Mouse (Mus musculus): ENCODE measurements around the gene Crabp2.
A peak's percentile ranks its signal among the peaks of the same experiment; 100 is the strongest.

Crabp2 gene

DNA sequence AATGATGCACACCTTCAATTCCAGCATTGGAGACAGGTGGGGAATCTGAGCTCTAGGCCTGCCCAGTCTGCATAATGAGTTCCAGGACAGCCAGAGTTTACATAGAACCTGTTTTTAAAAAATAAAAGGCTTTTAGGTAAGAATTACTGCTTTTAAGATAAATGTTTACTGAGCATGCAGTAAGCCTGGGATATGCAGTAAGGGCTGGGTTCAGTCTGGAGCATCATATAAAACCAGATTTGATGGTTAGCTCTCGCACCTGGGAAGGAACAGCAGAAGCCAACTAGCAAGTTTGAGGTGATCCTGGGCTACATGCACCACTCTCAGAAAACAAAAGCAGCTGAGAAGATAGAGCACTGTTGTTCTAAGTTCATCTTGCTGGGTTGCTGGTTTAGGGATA lies 29.9 kb upstream of the Crabp2 start:
- Histone ChIP-seq H3K4me3 (replicated peaks; ENCODE audit: low read length) (peak overlapping the region; percentile 92; the same call in 1 of the 2 replicates), H3K4me1 (replicated peaks; ENCODE audit: low read depth, low read length) (peaks cover 72% of the 10 kb centered on the region), H3K36me3 (ENCODE audit: insufficient read depth, low read length) (peaks cover 81% of the 10 kb centered on the region), H3K27me3 (ENCODE audit: insufficient read depth, low read length) (no peaks in the 10 kb centered on the region), H3K9me3 (ENCODE audit: low read length) (no peaks in the 10 kb centered on the region)
- TF ChIP-seq NANOG (IDR thresholded peaks at IDR 0.05; ENCODE audit: borderline replicate concordance, low read length), result no peak
- TF ChIP-seq POU5F1 (IDR thresholded peaks at IDR 0.05; ENCODE audit: borderline replicate concordance, low read length), result no peak
- TF ChIP-seq CTCF (conservative IDR thresholded peaks at IDR 0.05; ENCODE audit: low read length), result no peak

DNA sequence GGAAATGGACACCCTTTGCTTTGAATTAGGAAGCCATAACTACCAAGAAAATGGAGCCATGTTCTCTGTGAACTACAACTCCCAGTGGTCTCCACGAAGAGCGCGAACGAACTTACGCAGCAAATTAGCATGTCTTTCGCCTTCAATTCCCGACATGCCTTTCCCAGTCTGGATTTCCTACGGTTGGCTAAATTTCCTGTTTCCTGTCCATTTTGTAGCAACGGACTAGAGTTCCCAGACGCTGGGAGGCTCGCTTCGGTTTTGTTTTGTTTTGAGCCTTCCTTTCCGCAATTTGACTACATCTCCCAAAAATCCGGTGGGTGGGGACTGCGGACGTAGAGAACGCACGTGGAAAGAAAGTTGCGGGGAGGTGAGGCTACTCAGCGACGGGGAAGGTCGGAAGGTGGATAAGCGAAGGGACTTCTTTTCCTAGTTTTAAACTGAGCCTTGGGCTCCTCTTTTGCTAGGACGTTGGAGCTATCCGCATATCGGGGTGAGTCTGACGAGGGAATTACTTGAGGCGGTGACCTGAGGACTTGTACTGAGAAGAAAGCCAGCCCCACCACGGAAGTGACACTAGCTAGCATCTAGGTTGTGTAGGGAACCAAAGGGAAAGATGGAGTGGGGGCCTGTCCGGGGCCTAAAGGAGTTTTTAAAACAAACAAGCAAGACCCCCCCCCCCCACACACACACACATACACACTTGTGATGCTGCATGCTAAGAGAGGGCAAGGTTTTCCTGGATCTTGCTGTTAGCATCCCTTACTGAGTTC lies 28.9 kb upstream of the Crabp2 start, which contains the start of gene Mrpl24:
Gene Mrpl24 (plus strand): TSS at position 171 of the 773 bp plus-strand sequence.
- peak within 1 kb of the TSS; percentile 92 for H3K4me3 ChIP-seq (replicated peaks; ENCODE audit: low read length)
- H3K36me3 ChIP-seq (ENCODE audit: insufficient read depth, low read length), result peaks cover 81% of the 10 kb centered on the region
- no peaks in the 10 kb centered on the region for H3K27me3 ChIP-seq (ENCODE audit: insufficient read depth, low read length)
- peaks cover 71% of the 10 kb centered on the region for H3K4me1 ChIP-seq (replicated peaks; ENCODE audit: low read depth, low read length)
- TF ChIP-seq CTCF (conservative IDR thresholded peaks at IDR 0.05; ENCODE audit: low read length) (no peak), POU5F1 (IDR thresholded peaks at IDR 0.05; ENCODE audit: borderline replicate concordance, low read length) (no peak), NANOG (IDR thresholded peaks at IDR 0.05; ENCODE audit: borderline replicate concordance, low read length) (no peak)
- no peaks in the 10 kb centered on the region for H3K9me3 ChIP-seq (ENCODE audit: low read length)

GRCm38 (mm10) chr3:87920270-87920943 lies 28.1 kb upstream of the Crabp2 start:
- Histone ChIP-seq H3K4me3 (replicated peaks; ENCODE audit: low read length) (peak overlapping the region; percentile 92), H3K27me3 (ENCODE audit: insufficient read depth, low read length) (no peaks in the 10 kb centered on the region), H3K4me1 (replicated peaks; ENCODE audit: low read depth, low read length) (peaks cover 72% of the 10 kb centered on the region), H3K36me3 (ENCODE audit: insufficient read depth, low read length) (peaks cover 81% of the 10 kb centered on the region), H3K9me3 (ENCODE audit: low read length) (no peaks in the 10 kb centered on the region)
- TF ChIP-seq NANOG (IDR thresholded peaks at IDR 0.05; ENCODE audit: borderline replicate concordance, low read length), result no peak
- no peak for TF ChIP-seq CTCF (conservative IDR thresholded peaks at IDR 0.05; ENCODE audit: low read length)
- no peak for TF ChIP-seq POU5F1 (IDR thresholded peaks at IDR 0.05; ENCODE audit: borderline replicate concordance, low read length)

GRCm38 (mm10) chr3:87924996-87925395 lies 23.5 kb upstream of the Crabp2 start:
- no peak for TF ChIP-seq CTCF (conservative IDR thresholded peaks at IDR 0.05; ENCODE audit: low read length)
- no peak for TF ChIP-seq POU5F1 (IDR thresholded peaks at IDR 0.05; ENCODE audit: borderline replicate concordance, low read length)
- no peak for TF ChIP-seq NANOG (IDR thresholded peaks at IDR 0.05; ENCODE audit: borderline replicate concordance, low read length)
- no peak overlapping the region for H3K4me3 ChIP-seq (replicated peaks; ENCODE audit: low read length)
- peaks cover 48% of the 10 kb centered on the region for H3K4me1 ChIP-seq (replicated peaks; ENCODE audit: low read depth, low read length)
- peaks cover 8% of the 10 kb centered on the region for H3K9me3 ChIP-seq (ENCODE audit: low read length)
- peaks cover 80% of the 10 kb centered on the region for H3K36me3 ChIP-seq (ENCODE audit: insufficient read depth, low read length)
- no peaks in the 10 kb centered on the region for H3K27me3 ChIP-seq (ENCODE audit: insufficient read depth, low read length)

- Histone ChIP-seq H3K27me3 (ENCODE audit: insufficient read depth, low read length) (no peaks in the 10 kb centered on the region), H3K4me1 (replicated peaks; ENCODE audit: low read depth, low read length) (peaks cover 48% of the 10 kb centered on the region), H3K36me3 (ENCODE audit: insufficient read depth, low read length) (peaks cover 76% of the 10 kb centered on the region), H3K4me3 (replicated peaks; ENCODE audit: low read length) (no peak overlapping the region), H3K9me3 (ENCODE audit: low read length) (peaks cover 8% of the 10 kb centered on the region)
- TF ChIP-seq NANOG (IDR thresholded peaks at IDR 0.05; ENCODE audit: borderline replicate concordance, low read length) (no peak), CTCF (conservative IDR thresholded peaks at IDR 0.05; ENCODE audit: low read length) (no peak), POU5F1 (IDR thresholded peaks at IDR 0.05; ENCODE audit: borderline replicate concordance, low read length) (no peak)
Observed at GRCm38 (mm10) chr3:87927452-87927851, 21.0 kb upstream of the Crabp2 start.

DNA sequence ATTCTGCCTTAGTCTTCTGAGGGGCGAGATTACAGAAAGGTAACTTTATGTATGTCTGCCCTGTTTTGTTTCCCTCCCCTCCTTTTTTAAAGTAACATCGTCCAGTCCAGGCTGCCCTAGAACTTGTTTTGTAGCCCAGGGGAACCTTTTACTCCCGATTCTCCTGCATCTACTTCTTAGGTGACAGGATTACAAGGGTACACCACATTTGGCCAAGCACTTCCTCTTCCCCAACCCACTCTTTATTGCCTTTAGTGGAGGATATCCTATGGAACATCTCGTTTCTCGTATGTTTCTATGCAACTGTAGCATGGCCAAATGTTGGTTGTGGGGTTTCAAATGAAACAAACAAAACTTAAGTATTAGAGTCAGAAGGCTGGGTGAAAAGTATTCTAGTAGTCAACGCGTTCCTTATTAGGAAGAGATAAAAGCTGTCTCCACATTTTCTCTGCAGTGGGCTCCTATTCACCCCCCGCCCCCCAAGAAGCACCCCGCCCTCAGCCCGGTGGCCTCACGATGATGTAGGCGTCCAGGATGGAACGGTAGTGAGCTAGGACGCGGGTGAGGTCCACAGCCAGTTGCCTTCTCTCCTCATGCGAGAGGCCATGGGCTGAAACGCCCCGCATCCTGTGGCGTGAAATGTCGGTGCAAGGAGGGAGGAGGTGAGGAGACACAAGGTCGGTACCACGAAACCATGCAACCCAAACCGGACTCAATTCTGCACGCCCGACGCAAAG lies 19.0 kb upstream of the Crabp2 start:
- peaks cover 8% of the 10 kb centered on the region for H3K9me3 ChIP-seq (ENCODE audit: low read length)
- H3K4me3 ChIP-seq (replicated peaks; ENCODE audit: low read length), result peak overlapping the region; percentile 94
- peaks cover 58% of the 10 kb centered on the region for H3K4me1 ChIP-seq (replicated peaks; ENCODE audit: low read depth, low read length)
- no peak for TF ChIP-seq CTCF (conservative IDR thresholded peaks at IDR 0.05; ENCODE audit: low read length)
- no peak for TF ChIP-seq POU5F1 (IDR thresholded peaks at IDR 0.05; ENCODE audit: borderline replicate concordance, low read length)
- no peak for TF ChIP-seq NANOG (IDR thresholded peaks at IDR 0.05; ENCODE audit: borderline replicate concordance, low read length)
- H3K36me3 ChIP-seq (ENCODE audit: insufficient read depth, low read length), result peaks cover 75% of the 10 kb centered on the region
- H3K27me3 ChIP-seq (ENCODE audit: insufficient read depth, low read length), result no peaks in the 10 kb centered on the region

GRCm38 (mm10) chr3:87930078-87930795 lies 18.2 kb upstream of the Crabp2 start, which contains the start of the genes Isg20l2 and Rrnad1:
Isg20l2 (plus strand) TSS chr3:87930314.
Rrnad1 (minus strand) TSS chr3:87930717.
- peaks cover 8% of the 10 kb centered on the region for H3K9me3 ChIP-seq (ENCODE audit: low read length)
- no peaks in the 10 kb centered on the region for H3K27me3 ChIP-seq (ENCODE audit: insufficient read depth, low read length)
- peaks cover 75% of the 10 kb centered on the region for H3K36me3 ChIP-seq (ENCODE audit: insufficient read depth, low read length)
- H3K4me3 ChIP-seq (replicated peaks; ENCODE audit: low read length), result peak within 1 kb of the TSS; percentile 94
- peaks cover 57% of the 10 kb centered on the region for H3K4me1 ChIP-seq (replicated peaks; ENCODE audit: low read depth, low read length)
- no peak for TF ChIP-seq POU5F1 (IDR thresholded peaks at IDR 0.05; ENCODE audit: borderline replicate concordance, low read length)
- TF ChIP-seq NANOG (IDR thresholded peaks at IDR 0.05; ENCODE audit: borderline replicate concordance, low read length), result no peak
- TF ChIP-seq CTCF (conservative IDR thresholded peaks at IDR 0.05; ENCODE audit: low read length), result peak; percentile 42
